Mouse (Mus musculus) C2C12 (cell line): ENCODE data around the gene Ier2.

Experiments
- CEBPB ChIP-seq: IDR thresholded peaks from one replicate; pipeline ENCODE4 v1.6.1; 2011; ENCODE audit warnings: low read depth, mild to moderate bottlenecking, control low read depth, moderate library complexity
- CTCF ChIP-seq: IDR thresholded peaks from one replicate; pipeline ENCODE4 v1.5.1; 2011; ENCODE audit not compliant: control insufficient read depth, insufficient read depth, insufficient read length
- MAX ChIP-seq: IDR thresholded peaks from one replicate; pipeline ENCODE4 v1.6.1; 2011; ENCODE audit warnings: mild to moderate bottlenecking, control low read depth
- MYOD1 ChIP-seq: IDR thresholded peaks from one replicate; pipeline ENCODE4 v1.6.1; 2011; ENCODE audit warnings: low read depth; ENCODE audit not compliant: control insufficient read depth, insufficient read length

DNA sequence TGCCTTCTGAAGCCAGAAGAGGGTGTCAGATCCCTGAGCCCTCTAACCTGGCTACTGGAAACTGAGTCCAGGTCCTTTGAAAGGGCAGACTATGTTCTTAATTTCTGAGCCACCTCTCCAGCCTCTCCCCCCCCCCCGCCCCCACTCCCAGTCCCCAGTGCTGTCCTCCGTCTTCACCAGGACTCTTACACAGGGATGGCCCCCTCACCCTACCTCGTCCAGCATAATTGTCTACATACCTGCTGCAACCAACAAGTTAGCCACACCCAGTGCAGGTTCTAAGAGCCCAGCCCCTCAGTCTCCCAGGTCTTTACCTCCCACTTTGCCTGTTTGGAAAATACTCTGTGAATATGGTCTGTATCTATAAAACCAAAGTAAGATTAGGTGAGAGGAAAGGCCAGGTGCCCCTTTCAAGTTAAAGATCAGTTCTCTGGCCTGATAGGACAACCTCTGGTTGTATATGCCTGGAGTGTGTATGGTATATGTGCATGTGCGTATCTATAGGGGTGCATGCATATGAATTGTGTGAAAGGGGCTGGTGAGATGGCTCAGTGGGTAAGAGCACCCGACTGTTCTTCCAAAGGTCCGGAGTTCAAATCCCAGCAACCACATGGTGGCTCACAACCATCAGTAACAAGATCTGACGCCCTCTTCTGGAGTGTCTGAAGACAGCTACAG is 21.9 kb downstream of the Ier2 start:
- TF ChIP-seq CTCF (no peak), MAX (no peak), MYOD1 (no peak), CEBPB (no peak)
